Mouse (Mus musculus) liver, postnatal 0 days (tissue): ENCODE results near the gene Iqcf1.

ENCODE experiments used
- CTCF ChIP-seq: sonication (generic); IDR thresholded peaks from 2 replicates; pipeline ENCODE4 v1.5.1; 2016; ENCODE audit warnings: antibody characterized with exemption, low read depth
- EP300 ChIP-seq: IDR thresholded peaks from 2 replicates; pipeline ENCODE4 v1.6.1; 2016; ENCODE audit warnings: antibody characterized with exemption, low read depth, mild to moderate bottlenecking

DNA sequence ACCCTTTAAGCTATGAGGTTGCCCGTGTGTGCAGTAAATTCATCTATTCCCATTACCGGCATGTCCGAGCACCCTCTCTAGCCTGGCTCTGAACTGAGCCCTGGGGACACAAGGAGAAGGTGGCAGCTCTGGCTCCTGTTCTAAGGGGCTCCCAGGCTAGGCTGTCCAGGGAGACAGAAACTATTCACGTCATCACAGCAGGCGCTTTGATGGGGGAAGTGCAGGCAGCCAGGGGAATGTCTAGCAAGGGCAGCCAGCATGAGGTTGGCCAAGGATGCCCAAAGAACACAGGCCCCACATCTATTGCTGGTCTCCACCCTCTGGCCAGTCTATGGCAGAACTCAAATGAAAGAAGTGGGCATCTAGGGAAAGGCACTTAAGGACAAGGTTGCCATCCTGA, 41.8 kb upstream of the Iqcf1 start:
- no peak for TF ChIP-seq CTCF
- TF ChIP-seq EP300 = no peak
